Mouse (Mus musculus): ENCODE results near the gene Olfr960. TPM values are rescaled to one million over a fixed set of nuclear protein-coding genes. Genes with fewer than 3 reads are reported as not detected.

Olfr960 gene
- polyA plus RNA-seq, 1 experiment from 2014 or later: not detected

DNA sequence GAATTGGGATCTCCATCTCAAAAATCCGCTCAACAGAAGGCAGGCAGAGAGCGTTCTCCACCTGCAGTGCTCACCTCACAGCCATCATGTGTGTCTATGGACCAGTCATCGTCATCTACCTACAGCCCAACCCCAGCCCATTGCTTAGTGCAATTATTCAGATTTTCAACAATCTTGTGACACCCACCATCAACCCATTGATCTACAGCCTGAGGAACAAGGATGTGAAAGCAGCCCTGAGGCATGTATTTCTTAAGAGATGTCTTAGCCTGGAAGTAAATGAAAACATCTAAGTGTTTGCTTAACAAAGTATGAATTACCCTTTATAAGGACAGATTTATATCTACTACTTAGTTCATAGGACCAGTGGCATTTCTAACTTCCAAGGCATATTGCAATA is 2.6 kb downstream of the Olfr960 start:
- ATAC-seq: no peak
- no peaks in the 10 kb centered on the region for H3K9me3 ChIP-seq (ENCODE audit: control insufficient read depth, low read length)
- no peak overlapping the region for H3K4me2 ChIP-seq (ENCODE audit: low read depth, low read length)
- 91% methylated on average over 3 of the region's 3 CpGs for WGBS
- H3K4me1 ChIP-seq (ENCODE audit: control insufficient read depth, insufficient read depth, low read length): no peaks in the 10 kb centered on the region
- no peak overlapping the region for H3K9ac ChIP-seq (ENCODE audit: low read depth, low read length)
- H3K4me3 ChIP-seq (ENCODE audit: low read length): no peak overlapping the region
- H3K27me3 ChIP-seq (replicated peaks; ENCODE audit: control insufficient read depth, insufficient read depth, low read length): no peaks in the 10 kb centered on the region
- H3K27ac ChIP-seq (ENCODE audit: low read length): no peak overlapping the region
- H3K36me3 ChIP-seq (ENCODE audit: control insufficient read depth, insufficient read depth, low read length): no peaks in the 10 kb centered on the region

DNA sequence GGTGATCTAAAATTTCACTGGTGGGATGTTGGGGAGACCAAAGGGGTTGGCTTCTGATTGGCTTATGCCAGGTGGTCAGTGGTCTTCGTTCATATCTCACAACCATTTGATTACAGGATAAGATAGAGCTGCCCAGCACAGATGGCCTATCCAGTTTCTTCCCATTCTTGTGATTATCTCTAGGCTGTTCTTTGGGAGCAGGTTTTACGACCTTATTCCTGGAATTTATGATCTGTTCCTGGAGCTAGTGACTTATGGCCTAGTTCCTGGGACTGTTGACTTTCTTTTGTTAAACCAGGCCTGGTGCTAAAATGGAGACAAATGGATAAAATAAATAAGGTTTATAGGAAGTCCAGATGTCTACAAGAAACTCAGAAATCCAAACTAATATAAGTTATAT is 3.5 kb downstream of the Olfr960 start:
- no peak overlapping the region for H3K4me2 ChIP-seq (ENCODE audit: low read depth, low read length)
- WGBS: 29% methylated on average over 2 of the region's 2 CpGs
- no peaks in the 10 kb centered on the region for H3K9me3 ChIP-seq (ENCODE audit: control insufficient read depth, low read length)
- H3K27ac ChIP-seq (ENCODE audit: low read length): no peak overlapping the region
- H3K9ac ChIP-seq (ENCODE audit: low read depth, low read length): no peak overlapping the region
- peak; percentile 81 for ATAC-seq
- H3K4me3 ChIP-seq (ENCODE audit: low read length): no peak overlapping the region
- no peaks in the 10 kb centered on the region for H3K36me3 ChIP-seq (ENCODE audit: control insufficient read depth, insufficient read depth, low read length)
- no peaks in the 10 kb centered on the region for H3K27me3 ChIP-seq (replicated peaks; ENCODE audit: control insufficient read depth, insufficient read depth, low read length)
- no peaks in the 10 kb centered on the region for H3K4me1 ChIP-seq (ENCODE audit: control insufficient read depth, insufficient read depth, low read length)

DNA sequence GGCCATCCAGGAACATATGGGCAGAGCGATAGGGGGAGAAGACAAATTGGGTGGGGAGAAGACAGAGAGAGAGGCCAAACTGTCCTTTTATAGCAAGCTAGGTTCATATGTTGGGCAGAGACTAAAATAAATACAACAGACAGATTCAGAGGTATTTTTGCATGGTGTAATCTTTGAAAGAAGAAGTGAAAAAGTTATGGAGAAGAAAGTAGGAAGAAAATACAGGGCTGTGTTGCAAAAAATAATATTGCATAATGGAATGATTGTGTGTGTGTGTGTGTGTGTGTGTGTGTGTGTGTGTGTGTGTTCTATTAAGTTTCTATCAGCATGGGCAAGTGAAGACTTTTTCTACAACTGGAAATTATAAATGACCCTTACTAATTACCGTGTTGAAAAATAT is 7.9 kb downstream of the Olfr960 start:
- H3K9ac ChIP-seq (ENCODE audit: low read depth, low read length): no peak overlapping the region
- H3K4me2 ChIP-seq (ENCODE audit: low read depth, low read length): no peak overlapping the region
- no peak overlapping the region for H3K27ac ChIP-seq (ENCODE audit: low read length)
- H3K4me1 ChIP-seq (ENCODE audit: control insufficient read depth, insufficient read depth, low read length): no peaks in the 10 kb centered on the region
- H3K27me3 ChIP-seq (replicated peaks; ENCODE audit: control insufficient read depth, insufficient read depth, low read length): no peaks in the 10 kb centered on the region
- ATAC-seq: no peak
- no peak overlapping the region for H3K4me3 ChIP-seq (ENCODE audit: low read length)
- no peaks in the 10 kb centered on the region for H3K9me3 ChIP-seq (ENCODE audit: control insufficient read depth, low read length)
- WGBS: 70% methylated on average over 2 of the region's 2 CpGs
- H3K36me3 ChIP-seq (ENCODE audit: control insufficient read depth, insufficient read depth, low read length): no peaks in the 10 kb centered on the region

DNA sequence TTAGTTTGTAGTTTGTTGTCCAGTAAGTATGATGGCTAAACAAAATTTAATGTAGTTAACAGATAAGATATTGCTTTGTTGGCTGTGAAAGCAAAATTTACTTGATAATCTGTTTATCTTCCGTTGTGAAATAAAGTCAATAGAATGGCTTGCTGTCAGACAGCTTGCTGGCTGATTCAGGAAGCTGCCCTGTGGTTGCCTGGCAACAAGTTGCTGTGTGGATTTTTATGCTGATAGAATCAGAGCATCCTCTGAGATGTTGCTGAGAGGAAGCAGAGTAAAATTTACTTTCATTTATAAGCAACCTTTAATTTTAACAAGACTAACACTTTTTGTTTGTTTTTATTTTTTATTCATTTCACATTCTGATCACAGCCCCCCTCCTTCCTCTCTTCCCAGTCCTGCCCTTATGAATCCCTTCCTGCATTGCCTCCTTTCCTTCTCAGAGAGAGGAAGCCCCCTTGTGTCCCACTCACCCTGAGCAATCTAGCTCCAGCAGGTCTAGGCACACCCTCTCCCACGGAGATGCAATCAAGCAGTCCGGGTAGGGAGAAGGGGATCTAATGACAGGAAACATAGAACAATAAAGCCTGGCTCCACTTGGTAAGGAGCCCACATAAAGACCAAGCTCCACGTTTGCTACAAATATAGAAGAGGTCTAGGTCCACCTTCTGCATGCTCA is 12.9 kb downstream of the Olfr960 start:
- H3K4me3 ChIP-seq (ENCODE audit: low read length): no peak overlapping the region
- no peaks in the 10 kb centered on the region for H3K36me3 ChIP-seq (ENCODE audit: control insufficient read depth, insufficient read depth, low read length)
- no peaks in the 10 kb centered on the region for H3K4me1 ChIP-seq (ENCODE audit: control insufficient read depth, insufficient read depth, low read length)
- ATAC-seq: no peak
- H3K9me3 ChIP-seq (ENCODE audit: control insufficient read depth, low read length): no peaks in the 10 kb centered on the region
- no peak overlapping the region for H3K4me2 ChIP-seq (ENCODE audit: low read depth, low read length)
- 25% methylated on average over 4 of the region's 4 CpGs for WGBS
- H3K27me3 ChIP-seq (replicated peaks; ENCODE audit: control insufficient read depth, insufficient read depth, low read length): no peaks in the 10 kb centered on the region
- no peak overlapping the region for H3K9ac ChIP-seq (ENCODE audit: low read depth, low read length)
- H3K27ac ChIP-seq (ENCODE audit: low read length): no peak overlapping the region

DNA sequence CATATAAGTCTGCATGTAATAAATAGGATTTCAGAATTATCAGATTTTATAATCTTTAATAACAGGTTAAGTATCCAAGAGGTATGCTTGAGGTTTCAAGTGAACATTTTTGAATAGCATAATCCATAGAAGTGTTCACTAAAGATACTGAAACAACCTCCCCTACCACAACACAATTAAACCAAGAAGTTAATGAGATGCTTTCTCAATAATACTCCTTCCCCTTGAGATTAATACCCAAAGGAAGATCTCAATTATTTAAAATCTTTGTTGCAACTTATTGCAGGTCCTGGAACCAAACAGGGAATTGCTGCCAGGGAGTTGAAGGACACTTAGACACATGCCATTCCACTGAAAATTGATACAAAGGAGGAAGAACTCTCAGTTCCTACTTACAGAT is 23.6 kb downstream of the Olfr960 start, which contains the start of gene Olfr961:
Olfr961 (plus strand) TSS at position 301 of the 400 bp plus-strand sequence.
- no peaks in the 10 kb centered on the region for H3K4me1 ChIP-seq (ENCODE audit: control insufficient read depth, insufficient read depth, low read length)
- no peaks in the 10 kb centered on the region for H3K9me3 ChIP-seq (ENCODE audit: control insufficient read depth, low read length)
- no peak for ATAC-seq
- H3K27me3 ChIP-seq (replicated peaks; ENCODE audit: control insufficient read depth, insufficient read depth, low read length): no peaks in the 10 kb centered on the region
- H3K36me3 ChIP-seq (ENCODE audit: control insufficient read depth, insufficient read depth, low read length): no peaks in the 10 kb centered on the region
- H3K4me3 ChIP-seq (ENCODE audit: low read length): no peak within 1 kb of the TSS
- H3K9ac ChIP-seq (ENCODE audit: low read depth, low read length): no peak within 1 kb of the TSS
- H3K4me2 ChIP-seq (ENCODE audit: low read depth, low read length): no peak within 1 kb of the TSS
- no peak within 1 kb of the TSS for H3K27ac ChIP-seq (ENCODE audit: low read length)

DNA sequence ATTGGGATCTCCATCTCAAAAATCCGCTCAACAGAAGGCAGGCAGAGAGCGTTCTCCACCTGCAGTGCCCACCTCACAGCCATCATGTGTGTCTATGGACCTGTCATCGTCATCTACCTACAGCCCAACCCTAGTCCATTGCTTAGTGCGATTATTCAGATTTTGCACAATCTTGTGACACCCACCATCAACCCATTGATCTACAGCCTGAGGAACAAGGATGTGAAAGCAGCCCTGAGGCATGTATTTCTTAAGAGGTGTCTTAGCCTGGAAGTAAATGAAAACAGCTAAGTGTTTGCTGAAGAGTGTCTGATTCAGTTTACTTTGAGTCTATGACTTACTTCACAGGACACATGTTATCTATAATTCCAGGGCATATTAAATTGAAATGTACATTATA is 26.2 kb downstream of the Olfr960 start:
- no peak overlapping the region for H3K9ac ChIP-seq (ENCODE audit: low read depth, low read length)
- no peaks in the 10 kb centered on the region for H3K4me1 ChIP-seq (ENCODE audit: control insufficient read depth, insufficient read depth, low read length)
- no peaks in the 10 kb centered on the region for H3K9me3 ChIP-seq (ENCODE audit: control insufficient read depth, low read length)
- no peaks in the 10 kb centered on the region for H3K27me3 ChIP-seq (replicated peaks; ENCODE audit: control insufficient read depth, insufficient read depth, low read length)
- no peaks in the 10 kb centered on the region for H3K36me3 ChIP-seq (ENCODE audit: control insufficient read depth, insufficient read depth, low read length)
- no peak overlapping the region for H3K4me3 ChIP-seq (ENCODE audit: low read length)
- 91% methylated on average over 4 of the region's 4 CpGs for WGBS
- no peak overlapping the region for H3K27ac ChIP-seq (ENCODE audit: low read length)
- ATAC-seq: no peak
- H3K4me2 ChIP-seq (ENCODE audit: low read depth, low read length): no peak overlapping the region

DNA sequence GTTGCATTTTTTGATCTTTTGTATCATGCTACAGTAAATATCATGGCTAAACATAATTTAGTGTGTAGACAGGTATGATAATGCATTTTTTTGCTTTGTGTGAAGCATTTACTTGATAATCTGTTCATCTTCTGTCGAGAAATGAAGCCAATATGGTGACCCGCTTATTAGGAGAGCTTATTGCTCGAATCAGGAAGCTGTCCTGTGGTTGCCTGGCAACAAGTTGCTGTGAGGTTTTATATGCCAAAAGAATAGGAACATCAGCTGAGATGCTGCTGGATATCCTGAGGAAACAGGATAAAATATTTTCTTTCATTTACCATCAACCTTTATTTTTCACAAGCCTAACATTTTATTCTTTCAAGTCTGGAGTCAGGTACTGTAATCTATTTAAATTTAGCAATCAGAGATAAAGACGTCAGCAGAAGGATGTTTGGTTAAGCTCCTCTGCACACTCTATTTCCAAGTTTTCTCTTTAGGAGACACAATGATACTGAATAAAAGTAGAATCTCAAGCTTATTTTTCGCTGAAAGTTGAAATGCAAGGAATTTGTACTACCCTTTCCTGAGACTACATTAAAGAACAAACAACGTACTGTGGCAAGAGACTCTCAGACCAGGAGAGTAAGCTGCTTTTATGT is 33.7 kb downstream of the Olfr960 start:
- Histone ChIP-seq H3K27me3 (replicated peaks; ENCODE audit: control insufficient read depth, insufficient read depth, low read length) (no peaks in the 10 kb centered on the region), H3K27ac (ENCODE audit: low read length) (no peak overlapping the region), H3K4me3 (ENCODE audit: low read length) (no peak overlapping the region), H3K4me1 (ENCODE audit: control insufficient read depth, insufficient read depth, low read length) (no peaks in the 10 kb centered on the region), H3K9ac (ENCODE audit: low read depth, low read length) (no peak overlapping the region), H3K4me2 (ENCODE audit: low read depth, low read length) (no peak overlapping the region), H3K9me3 (ENCODE audit: control insufficient read depth, low read length) (no peaks in the 10 kb centered on the region), H3K36me3 (ENCODE audit: control insufficient read depth, insufficient read depth, low read length) (no peaks in the 10 kb centered on the region)
- WGBS: 57% methylated on average over 6 of the region's 6 CpGs
- ATAC-seq: no peak

DNA sequence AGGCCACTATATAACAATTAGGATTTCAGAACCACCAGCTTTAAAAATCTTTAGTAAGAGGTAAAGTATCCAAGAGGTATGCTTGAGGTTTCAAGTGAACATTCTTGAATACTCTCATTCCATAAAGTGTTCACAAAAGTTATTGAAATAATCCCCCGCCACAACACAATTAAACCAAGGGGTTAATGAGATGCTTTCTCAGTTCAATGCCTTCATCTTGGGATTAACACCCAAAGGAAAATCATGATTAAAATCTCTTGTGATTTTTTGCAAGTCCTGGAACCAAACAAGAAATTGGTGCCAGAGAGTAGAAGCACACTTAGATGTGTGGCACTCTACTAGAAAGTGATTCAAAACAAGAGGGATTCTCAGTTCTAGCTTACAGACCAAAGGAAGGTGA is 45.7 kb downstream of the Olfr960 start, which contains the start of gene Olfr963:
Olfr963 (plus strand) TSS at position 301 of the 400 bp plus-strand sequence.
- WGBS: 84% methylated on average over 1 of the region's 1 CpGs
- Histone ChIP-seq H3K4me1 (ENCODE audit: control insufficient read depth, insufficient read depth, low read length) (no peaks in the 10 kb centered on the region), H3K27me3 (replicated peaks; ENCODE audit: control insufficient read depth, insufficient read depth, low read length) (no peaks in the 10 kb centered on the region), H3K4me2 (ENCODE audit: low read depth, low read length) (no peak within 1 kb of the TSS), H3K9me3 (ENCODE audit: control insufficient read depth, low read length) (no peaks in the 10 kb centered on the region), H3K4me3 (ENCODE audit: low read length) (no peak within 1 kb of the TSS), H3K27ac (ENCODE audit: low read length) (no peak within 1 kb of the TSS), H3K9ac (ENCODE audit: low read depth, low read length) (no peak within 1 kb of the TSS), H3K36me3 (ENCODE audit: control insufficient read depth, insufficient read depth, low read length) (no peaks in the 10 kb centered on the region)
- no peak for ATAC-seq

DNA sequence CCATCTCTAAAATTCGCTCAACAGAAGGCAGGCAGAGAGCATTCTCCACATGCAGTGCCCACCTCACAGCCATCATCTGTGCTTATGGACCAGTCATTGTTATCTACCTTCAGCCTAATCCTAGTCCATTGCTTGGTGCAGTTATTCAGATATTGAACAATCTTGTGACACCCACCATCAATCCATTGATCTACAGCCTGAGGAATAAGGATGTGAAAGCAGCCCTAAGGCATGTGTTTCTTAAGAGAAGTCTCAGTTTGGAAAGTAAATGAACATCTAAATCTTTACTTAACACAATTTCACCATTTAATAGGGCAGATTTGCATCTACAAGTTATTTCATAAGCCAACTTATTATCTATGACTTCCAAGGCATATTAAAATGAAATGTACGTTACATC is 48.5 kb downstream of the Olfr960 start:
- no peaks in the 10 kb centered on the region for H3K9me3 ChIP-seq (ENCODE audit: control insufficient read depth, low read length)
- no peak overlapping the region for H3K4me3 ChIP-seq (ENCODE audit: low read length)
- H3K27me3 ChIP-seq (replicated peaks; ENCODE audit: control insufficient read depth, insufficient read depth, low read length): no peaks in the 10 kb centered on the region
- H3K4me2 ChIP-seq (ENCODE audit: low read depth, low read length): no peak overlapping the region
- ATAC-seq: no peak
- H3K9ac ChIP-seq (ENCODE audit: low read depth, low read length): no peak overlapping the region
- no peaks in the 10 kb centered on the region for H3K4me1 ChIP-seq (ENCODE audit: control insufficient read depth, insufficient read depth, low read length)
- WGBS: 73% methylated on average over 2 of the region's 2 CpGs
- no peaks in the 10 kb centered on the region for H3K36me3 ChIP-seq (ENCODE audit: control insufficient read depth, insufficient read depth, low read length)
- no peak overlapping the region for H3K27ac ChIP-seq (ENCODE audit: low read length)
